Mouse (Mus musculus): ENCODE results near the gene Fer1l5. TPM values are rescaled to one million over a fixed set of nuclear protein-coding genes. Genes with fewer than 3 reads are reported as not detected.

Fer1l5 gene
- 0.08 and 0.13 TPM in 2 replicates for polyA plus RNA-seq (2012; rRNA removed)

GRCm38 (mm10) chr1:36371934-36372845 lies at the start of gene Fer1l5:
TSS of gene Fer1l5 (plus strand) at chr1:36372291.

GRCm38 (mm10) chr1:36368969-36369645 lies 3.0 kb upstream of the Fer1l5 start, which contains the start of gene Kansl3:
TSS of gene Kansl3 (minus strand) at chr1:36369181.

GRCm38 (mm10) chr1:36444471-36445464 lies 72.7 kb downstream of the Fer1l5 start, which contains the start of gene Lman2l:
TSS of gene Lman2l (minus strand) at chr1:36445271.

GRCm38 (mm10) chr1:36471181-36472105 lies 99.4 kb downstream of the Fer1l5 start, which contains the start of gene Cnnm4:
TSS of gene Cnnm4 (plus strand) at chr1:36471620.

Other genes starting within 250 kb of the Fer1l5 start
- 23.3 and 24.0 TPM in 2 replicates for gene Uggt1, start 127.6 kb upstream of the Fer1l5 start, polyA plus RNA-seq (2012; rRNA removed)
- gene Neurl3, start 97.6 kb upstream of the Fer1l5 start, polyA plus RNA-seq (2012; rRNA removed), result 0.83 and 1.1 TPM in 2 replicates
- gene Arid5a, start 64.6 kb upstream of the Fer1l5 start, polyA plus RNA-seq (2012; rRNA removed), result 1.7 and 2.5 TPM in 2 replicates
- gene Kansl3, start 3.1 kb upstream of the Fer1l5 start, polyA plus RNA-seq (2012; rRNA removed), result 65.0 and 65.8 TPM in 2 replicates
- gene Lman2l, start 73.0 kb downstream of the Fer1l5 start, polyA plus RNA-seq (2012; rRNA removed), result 39.1 and 42.7 TPM in 2 replicates
- 5.0 and 5.3 TPM in 2 replicates for gene Cnnm4, start 99.3 kb downstream of the Fer1l5 start, polyA plus RNA-seq (2012; rRNA removed)
- 29.8 and 32.0 TPM in 2 replicates for gene Cnnm3, start 139.6 kb downstream of the Fer1l5 start, polyA plus RNA-seq (2012; rRNA removed)
- gene Ankrd23, start 164.6 kb downstream of the Fer1l5 start, polyA plus RNA-seq (2012; rRNA removed), result 13.1 and 15.4 TPM in 2 replicates
- gene Gm42417, start 167.1 kb downstream of the Fer1l5 start, polyA plus RNA-seq (2012; rRNA removed), result 0.14 TPM in 1 of 2 replicates, not detected in the other
- gene Ankrd39, start 175.2 kb downstream of the Fer1l5 start, polyA plus RNA-seq (2012; rRNA removed), result 19.0 and 19.9 TPM in 2 replicates
- gene Sema4c, start 186.1 kb downstream of the Fer1l5 start, polyA plus RNA-seq (2012; rRNA removed), result 53.8 and 56.0 TPM in 2 replicates